Comparison of ENCODE assay signal across 8 mouse cellular contexts in genomic region chr19:47537879-47538278, GRCm38 (mm10). TPM values are rescaled to one million over a fixed set of nuclear protein-coding genes. Genes with fewer than 3 reads are reported as not detected.
DNase-seq lines count a peak whose midpoint lies in the region; ATAC-seq lines count a peak whose summit lies in the region.

No protein-coding gene starts in this region.

- peak overlapping the region; percentile 52 for H3K4me3 ChIP-seq in forebrain, embryonic 12.5 days (replicated peaks)
- peak overlapping the region; percentile 66 for H3K4me3 ChIP-seq in hindbrain, embryonic 10.5 days
- H3K4me3 ChIP-seq in lung, embryonic 15.5 days: 0 out of 2 replicates have a peak overlapping the region, but pooled peaks have one; percentile 58

- H3K27ac ChIP-seq in forebrain, embryonic 12.5 days: no peak overlapping the region
- H3K27ac ChIP-seq in hindbrain, embryonic 10.5 days: peak overlapping the region; percentile 91
- peak overlapping the region; percentile 94 for H3K27ac ChIP-seq in lung, embryonic 15.5 days

- peak; percentile 43 for DNase-seq in gastrocnemius, adult 18-20 months (ENCODE audit: low spot score)
- DNase-seq in gastrocnemius, postnatal 4 days (ENCODE audit: low spot score in 2 of 2): no peak
- no peak for DNase-seq in hindbrain, embryonic 10.5 days (ENCODE audit: low spot score)
- DNase-seq in yolk sac, embryonic 10.5 days (ENCODE audit: low spot score): peak; percentile 16
- no peak for DNase-seq in thymus, postnatal 0 days (ENCODE audit: low spot score)
- no peak for DNase-seq in ovary, postnatal 14 days (ENCODE audit: low spot score)

- 85% methylated on average over 6 of the region's 6 CpGs for WGBS in forebrain, embryonic 12.5 days
- WGBS in hindbrain, embryonic 10.5 days: 78% methylated on average over 6 of the region's 6 CpGs
- 45% methylated on average over 6 of the region's 6 CpGs for WGBS in lung, embryonic 15.5 days

- H3K9me3 ChIP-seq in forebrain, embryonic 12.5 days: no peaks in the 10 kb centered on the region
- no peaks in the 10 kb centered on the region; the same call in 1 of the 2 replicates for H3K9me3 ChIP-seq in hindbrain, embryonic 10.5 days
- no peaks in the 10 kb centered on the region for H3K9me3 ChIP-seq in lung, embryonic 15.5 days

- ATAC-seq in forebrain, embryonic 12.5 days (ENCODE audit: low FRiP score): 0 out of 2 replicates have a peak, but pooled peaks have one; percentile 4
- peak; percentile 9; the same call in 1 of the 2 replicates for ATAC-seq in lung, embryonic 15.5 days (ENCODE audit: borderline replicate concordance, extremely low read depth, low FRiP score, low TSS enrichment)

- peak overlapping the region; percentile 68 for H3K4me2 ChIP-seq in forebrain, embryonic 12.5 days
- peak overlapping the region; percentile 79 for H3K4me2 ChIP-seq in lung, embryonic 15.5 days

- H3K36me3 ChIP-seq in forebrain, embryonic 12.5 days (replicated peaks): peaks cover 6% of the 10 kb centered on the region
- H3K36me3 ChIP-seq in hindbrain, embryonic 10.5 days: peaks cover 14% of the 10 kb centered on the region
- H3K36me3 ChIP-seq in lung, embryonic 15.5 days: peaks cover 5% of the 10 kb centered on the region; the same call in 1 of the 2 replicates

- no peaks in the 10 kb centered on the region for H3K27me3 ChIP-seq in forebrain, embryonic 12.5 days
- peaks cover 5% of the 10 kb centered on the region; the same call in 1 of the 2 replicates for H3K27me3 ChIP-seq in hindbrain, embryonic 10.5 days (ENCODE audit: insufficient read depth, poor library complexity, severe bottlenecking)
- H3K27me3 ChIP-seq in lung, embryonic 15.5 days: no peaks in the 10 kb centered on the region

- no peak overlapping the region; the same call in 1 of the 2 replicates for H3K9ac ChIP-seq in forebrain, embryonic 12.5 days
- H3K9ac ChIP-seq in lung, embryonic 15.5 days: peak overlapping the region; percentile 40; the same call in 1 of the 2 replicates

- H3K4me1 ChIP-seq in forebrain, embryonic 12.5 days: peaks cover 14% of the 10 kb centered on the region
- H3K4me1 ChIP-seq in hindbrain, embryonic 10.5 days (replicated peaks): peaks cover 40% of the 10 kb centered on the region
- peaks cover 34% of the 10 kb centered on the region for H3K4me1 ChIP-seq in lung, embryonic 15.5 days

RNA-seq across cellular contexts. Expression of gene Stn1, which starts 0.6 kb away (rescaled TPM):
- total RNA-seq in gastrocnemius, adult 18-20 months (2021): 1 to 10 TPM; 4.2 to 4.9 TPM
- total RNA-seq in gastrocnemius, postnatal 4 days (2021): 10 to 100 TPM; 19.9 to 23.7 TPM
- 37.2 and 45.3 TPM in 2 replicates for polyA plus RNA-seq in forebrain, embryonic 12.5 days (2016; fragmentation: Nextera tagmentation; extraction: Ambion mirVana)
- 60.9 and 63.5 TPM in 2 replicates for polyA plus RNA-seq in hindbrain, embryonic 10.5 days (2016; fragmentation: Nextera tagmentation; extraction: Ambion mirVana)
- 55.9 TPM in 2 replicates for polyA plus RNA-seq in lung, embryonic 15.5 days (2015; fragmentation: Nextera tagmentation; extraction: Ambion mirVana)
- polyA plus RNA-seq in thymus, postnatal 0 days (2015; fragmentation: Nextera tagmentation; extraction: Ambion mirVana): 36.0 and 36.9 TPM in 2 replicates

RNA-seq across cellular contexts. Expression of gene Slk, which starts 41.6 kb away (rescaled TPM):
- total RNA-seq in gastrocnemius, adult 18-20 months (2021): 10 to 100 TPM; 27.2 to 35.6 TPM
- 10 to 100 TPM; 47.5 to 58.6 TPM for total RNA-seq in gastrocnemius, postnatal 4 days (2021)
- polyA plus RNA-seq in forebrain, embryonic 12.5 days (2016; fragmentation: Nextera tagmentation; extraction: Ambion mirVana): 10.1 and 12.1 TPM in 2 replicates
- 5.1 and 7.8 TPM in 2 replicates for polyA plus RNA-seq in hindbrain, embryonic 10.5 days (2016; fragmentation: Nextera tagmentation; extraction: Ambion mirVana)
- polyA plus RNA-seq in lung, embryonic 15.5 days (2015; fragmentation: Nextera tagmentation; extraction: Ambion mirVana): 13.6 and 15.1 TPM in 2 replicates
- 11.9 and 14.2 TPM in 2 replicates for polyA plus RNA-seq in thymus, postnatal 0 days (2015; fragmentation: Nextera tagmentation; extraction: Ambion mirVana)

Comparison
In these comparisons a context has a peak if more than half of its experiments do, and no peak if none do; other contexts are left out.
1. DNase-seq: peak in gastrocnemius, adult 18-20 months (single experiment) and yolk sac, embryonic 10.5 days (single experiment); none in gastrocnemius, postnatal 4 days (0 of 2), hindbrain, embryonic 10.5 days (single experiment), thymus, postnatal 0 days (single experiment) and ovary, postnatal 14 days (single experiment).
2. Peak in every context shown above with its lines, with median percentiles within 50 percentile points of each other: H3K4me3 ChIP-seq.